Mouse (Mus musculus): ENCODE results near the gene Trhr2.

DNA sequence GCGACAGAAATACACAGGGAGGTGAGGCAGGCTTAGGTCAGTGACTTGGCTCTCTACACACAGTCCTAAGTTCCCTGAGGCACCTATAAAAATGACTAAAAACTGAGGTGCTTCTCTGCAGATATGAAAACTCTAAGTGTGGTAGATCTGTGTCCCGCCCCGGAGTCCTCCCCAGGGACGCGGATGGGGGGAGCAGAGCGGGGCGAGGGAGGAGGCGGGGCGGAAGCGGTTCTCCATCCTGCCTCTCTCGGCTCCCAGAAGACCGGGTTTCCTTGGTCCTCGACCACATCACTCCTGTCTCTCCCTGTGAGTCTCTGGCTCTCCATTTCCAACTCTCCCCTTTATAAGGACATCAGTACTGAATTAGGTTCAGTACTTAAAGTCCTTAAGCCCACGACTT, 16.8 kb downstream of the Trhr2 start:
- TF ChIP-seq CTCF (IDR thresholded peaks at IDR 0.05; ENCODE audit: low read depth, low read length) (no peak), POLR2A (IDR thresholded peaks at IDR 0.05; ENCODE audit: borderline replicate concordance, low read depth, low read length) (no peak)

Data from bone marrow macrophage, adult 2 months (primary cell).